Mouse (Mus musculus): Measurements from ENCODE around the gene 4930563M21Rik. TPM values are rescaled to one million over a fixed set of nuclear protein-coding genes. Genes with fewer than 3 reads are reported as not detected.
"Not testable (repeated sequence)": the region's sequence is repeated elsewhere in the genome, so short reads cannot be mapped to it uniquely, and the experiment has no call there.

Gene 4930563M21Rik
- total RNA-seq (2021) = not detected
- long read RNA-seq, experiment 1 = 0 reads
- long read RNA-seq, experiment 2 = 0 reads

DNA sequence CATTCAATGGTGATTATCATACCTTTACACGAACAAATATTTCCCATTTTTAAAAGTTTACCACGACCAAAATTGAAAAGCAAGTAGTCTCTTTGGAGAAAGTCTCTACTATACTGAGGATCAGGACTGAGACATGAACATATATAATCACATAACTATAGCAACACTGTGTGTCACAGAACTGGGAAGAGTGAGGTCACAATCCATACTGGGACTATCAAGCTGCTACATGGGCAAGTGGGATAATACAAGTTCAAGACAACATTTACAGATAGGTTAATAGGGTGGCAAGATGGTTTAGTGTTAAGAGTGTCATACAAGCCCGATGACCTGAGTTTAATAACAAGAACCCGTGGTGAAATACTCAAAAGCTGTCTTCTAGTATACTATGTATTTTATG lies at the start of gene 4930563M21Rik:
4930563M21Rik (minus strand) TSS at position 101 of the 400 bp plus-strand sequence.
- no peak for DNase-seq

DNA sequence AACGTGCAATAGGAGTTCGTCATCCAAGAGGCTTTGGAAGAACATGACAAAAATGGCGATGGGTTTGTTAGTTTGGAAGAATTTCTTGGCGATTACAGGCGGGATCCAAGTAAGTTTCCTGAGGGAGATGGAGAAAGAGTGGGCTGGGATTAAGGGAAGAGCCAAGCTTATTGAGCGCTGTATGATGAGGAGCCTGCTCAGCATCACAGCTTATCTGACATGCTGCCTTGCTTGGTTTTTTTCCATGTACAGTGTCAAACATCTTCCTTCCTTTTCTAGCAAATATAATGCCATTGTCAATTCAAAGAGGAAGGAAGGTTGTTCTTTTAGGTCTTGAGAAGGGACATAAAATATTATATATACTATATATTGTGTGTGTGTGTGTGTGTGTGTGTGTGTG lies 45.8 kb upstream of the 4930563M21Rik start:
- no peak for DNase-seq

DNA sequence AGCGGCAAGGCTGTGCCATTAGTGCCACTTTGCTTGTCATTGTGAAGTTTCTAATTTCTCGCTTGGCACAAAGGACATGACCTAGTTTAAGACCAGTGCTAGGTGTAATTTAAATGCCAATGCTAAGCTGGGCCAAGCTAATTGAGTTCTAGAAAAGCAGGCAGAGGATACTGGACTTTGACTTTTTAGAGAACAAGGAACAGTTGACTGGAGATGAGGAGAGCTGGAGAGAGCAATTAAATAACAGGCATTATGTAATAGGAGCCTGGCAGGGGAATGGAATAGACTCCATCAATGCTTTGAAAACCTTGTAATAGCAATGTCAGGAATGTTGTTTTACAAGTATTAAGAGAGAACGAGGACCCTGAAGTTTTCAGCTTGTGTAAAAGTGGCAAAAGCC lies 43.4 kb upstream of the 4930563M21Rik start:
- no peak for DNase-seq

DNA sequence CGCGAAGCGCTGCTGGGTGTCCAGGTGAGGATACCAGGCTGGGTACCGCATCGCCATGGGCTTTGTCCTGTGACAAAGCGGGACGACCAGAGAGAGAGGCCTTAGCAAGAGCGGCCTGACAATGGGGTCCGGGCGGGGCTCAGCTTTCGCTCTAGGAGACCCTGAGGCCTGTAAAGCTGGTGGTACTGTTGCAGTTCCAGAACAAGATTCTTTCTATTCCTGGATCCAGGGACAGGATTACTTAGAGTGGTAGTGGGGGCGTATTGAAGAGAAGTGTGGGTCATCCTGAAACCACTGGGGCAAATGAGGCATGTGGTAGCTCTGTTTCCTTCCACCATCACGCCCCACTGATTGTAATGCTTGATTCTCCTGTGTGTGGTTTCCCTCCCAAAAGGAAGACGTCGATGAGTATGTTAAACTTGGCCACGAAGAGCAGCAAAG lies 31.9 kb upstream of the 4930563M21Rik start:
- DNase-seq = no peak

DNA sequence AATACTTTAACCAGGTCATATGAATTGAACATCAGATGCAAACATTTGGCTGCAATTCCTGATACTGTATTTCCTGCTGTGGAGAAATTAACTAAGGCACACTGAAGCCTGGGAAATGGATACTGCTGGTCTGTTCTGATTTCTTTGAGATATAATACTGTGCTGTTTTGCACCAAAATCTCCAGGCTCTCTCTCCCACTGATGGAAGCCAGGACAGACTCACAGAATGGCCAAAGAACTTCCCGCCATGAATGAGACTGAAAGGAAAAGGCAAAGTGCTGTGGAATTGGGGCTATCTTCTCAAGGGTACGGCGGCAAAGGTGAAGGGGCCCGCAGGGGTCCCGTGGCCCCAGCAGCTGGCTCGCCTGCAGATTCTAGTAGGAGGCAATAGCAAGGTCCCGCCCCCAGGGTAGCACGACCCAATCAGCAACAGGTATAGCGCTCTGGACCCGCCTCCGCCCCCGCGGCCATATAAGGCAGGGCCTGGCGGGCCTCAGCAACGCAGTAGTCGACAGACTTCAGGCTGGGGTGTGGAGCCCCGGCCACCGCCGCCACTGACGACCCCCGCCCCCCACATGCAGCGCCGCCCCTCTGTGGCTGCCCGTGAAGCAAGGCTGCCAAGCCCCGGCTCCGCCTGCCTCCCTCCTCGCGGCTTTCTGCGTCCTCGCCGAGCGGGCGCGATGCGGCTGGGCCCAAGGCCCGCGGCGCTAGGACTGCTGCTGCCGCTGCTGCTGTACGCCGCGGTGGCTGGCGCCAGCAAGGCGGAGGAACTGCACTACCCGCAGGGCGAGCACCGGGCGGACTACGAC lies 31.2 kb upstream of the 4930563M21Rik start, which contains the start of gene Rcn2:
Rcn2 (plus strand) TSS at position 474 of the 809 bp plus-strand sequence.
- peak; percentile 95 for DNase-seq

DNA sequence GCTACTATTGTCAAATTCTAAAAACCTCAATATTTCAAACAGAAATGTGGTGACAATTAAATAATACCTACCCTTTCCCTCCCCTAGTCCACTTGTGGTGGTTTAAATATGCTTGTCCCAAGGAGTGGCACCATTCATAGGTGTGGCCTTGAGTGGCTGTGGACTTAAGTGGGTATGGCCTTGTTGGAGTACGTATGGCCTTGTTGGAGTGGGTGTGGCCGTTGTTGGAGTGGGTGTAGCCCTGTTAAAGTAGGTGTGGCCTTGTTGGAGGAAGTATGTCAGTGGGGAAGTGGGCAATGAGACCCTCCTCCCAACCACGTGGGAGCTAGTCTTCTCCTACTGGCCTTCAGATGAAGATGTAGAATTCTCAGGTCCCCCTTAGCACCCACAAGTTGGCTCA lies 21.9 kb upstream of the 4930563M21Rik start:
- no peak for DNase-seq

DNA sequence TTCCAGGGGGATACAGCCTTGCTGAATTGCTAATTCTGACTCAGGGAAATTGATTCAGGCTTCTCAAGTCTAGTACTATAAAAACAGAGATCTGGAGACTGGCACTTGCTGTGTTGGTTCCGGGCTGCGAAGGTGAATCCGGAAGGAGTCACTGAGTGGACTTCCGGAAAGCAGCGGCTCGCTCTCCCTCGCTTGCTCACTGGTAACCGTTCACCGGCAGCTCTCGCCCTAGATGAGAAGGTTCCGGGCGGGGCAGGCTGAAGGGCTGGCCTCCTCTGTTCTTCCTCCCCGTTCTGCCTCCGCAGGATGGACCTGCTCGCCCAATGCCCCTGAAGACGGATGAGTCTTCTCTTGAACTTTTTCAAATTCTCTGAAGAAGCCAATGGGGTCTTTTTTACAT lies 16.9 kb upstream of the 4930563M21Rik start:
- DNase-seq = no peak

DNA sequence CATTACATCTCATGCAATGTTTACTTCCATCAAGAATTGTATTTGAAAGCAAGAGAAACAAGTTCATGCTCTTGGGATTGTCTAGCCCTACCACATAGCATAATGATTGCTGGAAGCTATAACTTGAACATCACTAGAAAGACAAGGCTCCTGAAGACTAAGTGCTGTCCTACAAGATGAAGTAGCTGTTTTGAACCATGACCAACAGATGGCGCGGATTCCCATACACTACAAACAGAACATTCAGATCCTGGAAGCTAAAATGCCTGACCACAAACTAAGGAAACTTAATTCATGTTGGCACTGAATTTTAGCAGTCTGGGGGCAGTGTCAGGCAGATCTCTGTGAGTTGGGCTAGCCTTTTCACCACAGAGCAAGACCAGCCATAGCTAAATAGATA lies 14.4 kb upstream of the 4930563M21Rik start:
- DNase-seq = no peak

DNA sequence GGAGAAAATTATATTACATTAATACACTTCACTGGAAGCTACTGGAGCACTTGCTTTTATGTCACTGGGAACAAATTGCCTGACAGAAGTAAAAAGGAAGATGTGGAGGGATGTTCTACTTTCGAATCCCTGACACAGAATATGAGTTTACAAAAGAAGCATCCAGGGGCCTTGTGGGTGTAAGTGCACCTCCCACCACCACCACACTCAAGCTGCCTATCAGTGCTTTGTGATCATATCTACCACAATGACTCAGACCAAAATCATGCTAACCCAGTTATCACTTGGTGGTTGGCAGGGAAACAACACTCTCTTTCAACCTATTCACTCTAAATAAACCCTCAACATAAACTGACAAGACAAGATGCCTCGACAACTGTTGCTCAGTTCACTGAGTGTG lies 5.7 kb downstream of the 4930563M21Rik start:
- DNase-seq = not testable (repeated sequence)

DNA sequence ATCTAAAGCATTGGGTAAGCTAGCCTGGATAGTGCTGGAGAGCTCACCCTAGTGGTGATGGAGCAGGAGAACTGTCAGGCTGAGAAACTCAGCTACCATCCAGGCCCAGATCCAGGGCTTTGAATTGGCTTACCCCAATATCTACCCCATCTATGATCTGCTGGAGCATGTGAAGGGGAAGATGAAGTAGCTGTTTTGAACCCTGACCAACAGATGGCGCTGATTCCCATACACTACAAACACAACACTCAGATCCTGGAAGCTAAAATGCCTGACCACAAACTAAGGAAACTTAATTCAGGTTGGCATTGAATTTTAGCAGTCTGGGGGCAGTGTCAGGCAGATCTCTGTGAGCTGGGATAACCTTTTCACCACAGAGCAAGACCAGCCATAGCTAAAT lies 63.5 kb downstream of the 4930563M21Rik start:
- DNase-seq = no peak

DNA sequence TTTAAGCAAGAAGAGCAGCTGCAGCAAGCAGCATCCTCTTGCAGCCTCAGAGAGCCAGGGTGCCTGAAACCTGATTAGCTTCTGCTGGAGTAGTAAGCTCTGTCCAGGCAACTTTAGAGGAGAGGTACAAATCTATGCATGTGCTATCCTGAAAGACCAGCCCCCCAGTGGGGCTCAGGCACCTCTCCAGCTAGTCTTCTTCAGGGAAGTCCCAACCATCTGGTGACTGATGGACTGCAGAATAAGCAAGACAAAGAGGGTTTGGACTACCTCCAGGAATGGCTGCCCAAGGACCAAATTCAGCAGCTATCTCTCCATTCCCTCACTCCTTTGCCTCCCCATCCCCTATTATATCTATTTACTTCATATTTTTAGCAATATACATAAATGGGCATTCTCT lies 69.0 kb downstream of the 4930563M21Rik start:
- no peak for DNase-seq

DNA sequence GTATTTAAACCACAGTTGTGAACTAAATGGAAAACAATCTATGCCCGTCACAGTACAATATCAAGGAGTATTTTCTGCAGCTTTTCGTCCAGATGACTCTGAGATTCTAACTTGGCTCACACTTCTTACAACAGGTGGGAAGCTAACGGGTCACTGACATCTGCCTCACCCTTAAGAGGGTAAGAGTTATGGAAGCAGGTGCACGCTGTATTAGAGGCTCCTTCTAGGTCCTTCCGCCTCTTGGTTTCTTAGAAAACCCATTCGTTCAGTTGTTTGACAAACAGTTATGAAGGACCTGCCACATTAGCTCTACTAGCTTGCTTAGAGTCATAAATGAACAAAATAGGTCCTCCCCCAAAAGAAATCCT lies 71.7 kb downstream of the 4930563M21Rik start:
- DNase-seq = no peak

DNA sequence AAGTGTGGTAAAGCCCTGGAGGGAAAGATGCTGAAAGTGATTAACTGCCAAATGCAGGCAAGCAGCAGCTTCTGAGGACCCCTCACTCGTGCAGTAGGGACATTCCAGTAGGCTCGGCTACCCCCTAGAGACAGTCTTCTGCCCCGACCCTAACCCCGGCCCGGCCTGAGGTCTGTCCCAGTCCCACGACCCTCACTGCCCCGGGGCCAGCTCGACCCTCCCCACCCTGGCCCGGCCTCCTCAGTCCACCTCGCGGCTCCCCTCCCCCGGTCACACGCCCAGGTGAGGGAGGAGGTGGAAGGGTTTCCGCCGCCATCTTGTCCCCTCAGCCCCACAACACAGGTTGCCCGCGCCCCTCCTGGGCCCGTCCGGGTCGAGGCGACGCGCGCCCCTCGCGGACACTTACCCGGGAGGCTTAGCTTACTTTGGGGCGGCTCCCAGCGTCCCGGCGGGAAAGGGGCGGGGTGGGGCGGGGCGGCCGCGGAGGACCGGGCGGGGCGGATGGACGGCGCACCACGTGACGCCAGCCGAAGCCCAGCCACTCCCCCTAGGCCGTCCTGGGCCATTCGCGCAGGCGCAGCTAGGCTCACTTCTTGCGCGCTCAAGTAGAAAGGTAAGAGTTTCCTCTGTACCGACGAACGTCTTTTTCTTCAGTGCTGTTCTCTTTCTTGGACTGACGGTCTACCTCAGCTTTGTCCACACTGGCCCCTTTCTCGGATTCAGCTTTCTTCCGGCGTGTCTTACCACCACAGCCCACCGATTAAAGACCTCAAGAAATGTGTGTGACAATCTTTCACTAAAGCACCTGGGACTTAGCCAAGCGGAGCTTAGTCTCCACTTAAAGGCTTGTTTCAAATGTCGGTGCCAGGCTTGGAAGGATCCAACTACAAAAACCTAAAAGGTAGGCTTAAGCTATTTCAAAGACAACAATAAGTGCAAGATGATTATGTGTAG lies 72.4 kb downstream of the 4930563M21Rik start, which contains the start of gene Scaper:
Scaper (minus strand) TSS at position 456 of the 954 bp plus-strand sequence.
- DNase-seq = peak; percentile 87

DNA sequence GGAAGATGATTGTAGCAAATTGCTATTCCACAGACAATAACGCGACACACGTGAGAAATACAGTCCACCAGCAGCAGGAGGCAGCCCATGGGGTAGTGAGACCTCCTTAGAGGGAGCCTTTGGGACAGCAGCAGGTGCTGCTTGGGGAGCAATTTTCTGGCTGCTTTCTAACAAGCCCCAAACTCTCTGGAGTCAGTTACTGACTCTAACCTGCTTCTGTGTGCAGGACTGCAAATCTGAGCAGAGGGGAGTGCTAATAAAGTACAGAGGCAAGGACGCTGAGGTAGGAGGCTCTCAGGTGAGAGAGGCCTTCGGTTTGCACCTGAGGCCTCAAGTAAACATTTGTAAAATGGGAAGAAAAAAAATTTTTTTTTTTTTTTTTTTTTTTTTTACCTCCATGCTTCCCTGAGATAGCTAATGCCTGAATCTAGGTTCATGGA lies 73.1 kb downstream of the 4930563M21Rik start:
- no peak for DNase-seq

DNA sequence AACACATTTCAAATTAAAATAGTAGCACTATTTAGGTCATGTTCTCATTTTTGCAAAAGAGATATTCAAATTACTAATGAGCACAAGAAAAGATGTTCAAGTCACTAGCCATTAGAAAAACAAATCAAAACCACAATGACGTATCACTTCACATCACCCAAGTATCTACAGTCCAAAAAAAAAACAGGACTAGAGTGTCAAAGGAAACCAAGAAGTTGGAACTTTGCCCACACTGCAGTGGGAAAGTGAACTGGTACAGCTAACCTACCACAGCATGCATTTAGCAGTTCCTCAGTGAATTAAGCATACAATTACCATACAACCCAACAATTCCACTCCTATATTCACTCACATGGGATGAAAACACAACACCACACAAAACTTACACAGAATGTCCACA lies 77.9 kb downstream of the 4930563M21Rik start:
- DNase-seq = no peak

DNA sequence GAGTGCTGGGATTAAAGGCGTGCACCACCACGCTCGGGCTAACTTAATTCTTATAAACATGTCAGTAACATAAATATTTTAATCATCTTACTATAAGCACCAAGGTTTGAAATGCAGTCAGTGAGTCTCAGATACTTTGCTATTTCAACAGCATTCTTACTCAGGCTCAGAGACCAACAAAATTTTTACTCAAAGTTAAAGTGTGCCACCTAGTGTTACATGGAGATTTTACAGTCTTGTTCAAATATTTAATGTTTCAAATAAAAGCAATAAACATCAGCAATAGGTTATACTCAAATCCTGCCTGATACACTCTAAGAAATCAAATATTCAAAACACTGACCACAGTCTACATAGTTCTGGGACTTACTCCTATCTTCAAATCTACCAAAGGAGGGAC lies 91.8 kb downstream of the 4930563M21Rik start:
- no peak for DNase-seq

DNA sequence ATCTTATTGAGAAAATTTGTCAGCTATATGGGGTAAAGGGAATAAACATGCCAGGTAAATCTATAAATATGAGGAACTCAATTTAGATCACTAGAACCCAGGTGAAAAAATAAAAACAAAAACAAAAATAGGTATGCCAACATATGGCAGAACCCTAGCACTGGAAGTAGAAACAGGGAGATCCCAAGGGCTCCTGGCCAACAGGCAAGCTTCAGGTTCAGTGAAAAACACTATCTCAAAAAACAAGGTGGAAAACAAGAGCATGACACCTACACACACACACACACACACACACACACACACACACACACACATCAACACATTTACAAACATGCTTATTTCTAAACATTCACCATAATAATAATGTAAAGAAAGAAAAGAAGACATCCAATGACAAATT lies 93.6 kb downstream of the 4930563M21Rik start:
- no peak for DNase-seq

Other genes with a start within 250 kb of the 4930563M21Rik start
- 1 to 10 TPM; 6.1 TPM for gene Scaper, start 72.4 kb downstream of the 4930563M21Rik start, total RNA-seq (2021)
- gene Rcn2, start 31.3 kb upstream of the 4930563M21Rik start, total RNA-seq (2021) = 10 to 100 TPM; 18.8 to 20.3 TPM
- under 1 TPM; 0.67 to 0.96 TPM for gene Pstpip1, start 79.4 kb upstream of the 4930563M21Rik start, total RNA-seq (2021)
- gene Tspan3, start 154.9 kb upstream of the 4930563M21Rik start, total RNA-seq (2021) = 100 to 1,000 TPM; 112 to 139 TPM

Data from gastrocnemius, postnatal 25 days (tissue).